8 mouse cellular contexts compared by ENCODE assay signal in genomic region chr9:48984845-48985707, GRCm38 (mm10). TPM values are rescaled to one million over a fixed set of nuclear protein-coding genes. Genes with fewer than 3 reads are reported as not detected.
DNase-seq lines count a peak whose midpoint lies in the region; ATAC-seq and TF ChIP-seq lines count a peak whose summit lies in the region.

Gene Usp28, plus strand, starts transcription at chr9:48985375.

- H3K36me3 ChIP-seq in hindbrain, embryonic 14.5 days (replicated peaks; ENCODE audit: control insufficient read depth, insufficient read depth) = no peaks in the 10 kb centered on the region

- no peak for TF ChIP-seq CTCF in Patski (IDR thresholded peaks at IDR 0.05)

- no peaks in the 10 kb centered on the region for H3K9me3 ChIP-seq in hindbrain, embryonic 14.5 days (ENCODE audit: control insufficient read depth, low read length)

- under 1% methylated on average over 81 of the region's 94 CpGs for WGBS in hindbrain, embryonic 14.5 days

- POLR2A ChIA-PET in Patski (lab: Charles Lee) = interaction anchor here (0.6 kb wide), 1 partner anchor 9 kb away, joined by 3 read pairs; no protein-coding TSS in a partner anchor

- in situ Hi-C loops in Patski (cut with MboI; ENCODE audit: low pct_unique_long_range_greater_than_20kb) = no loop called here

- peak; percentile 90 for DNase-seq in Patski (ENCODE audit: low read depth, low spot score)
- DNase-seq in cerebellum, postnatal 14 days = peak; percentile 100
- peak; percentile 96 for DNase-seq in frontal cortex, postnatal 14 days (ENCODE audit: low spot score in 2 of 2)
- DNase-seq in hindbrain, embryonic 14.5 days (ENCODE audit: low spot score) = peak; percentile 98
- peak; percentile 98 for DNase-seq in layer of hippocampus, postnatal 36 days
- peak; percentile 99 for DNase-seq in lung, postnatal 36 days
- peak; percentile 99 for DNase-seq in retina, postnatal 1 day
- peak; percentile 98 to 99 for DNase-seq in urinary bladder, adult 18-20 months (ENCODE audit: low spot score in 2 of 2)

- peaks cover 25% of the 10 kb centered on the region for H3K4me1 ChIP-seq in hindbrain, embryonic 14.5 days (replicated peaks; ENCODE audit: control insufficient read depth, insufficient read depth, low read length)

- peak; percentile 94 for ATAC-seq in Patski
- ATAC-seq in hindbrain, embryonic 14.5 days (ENCODE audit: low FRiP score) = peak; percentile 95

- CTCF ChIA-PET in Patski (lab: Charles Lee) = no interaction called here

- peak within 1 kb of the TSS; percentile 74 for H3K4me3 ChIP-seq in hindbrain, embryonic 14.5 days (replicated peaks; ENCODE audit: low read length)

- peak within 1 kb of the TSS; percentile 67 for H3K9ac ChIP-seq in hindbrain, embryonic 14.5 days

- H3K4me2 ChIP-seq in hindbrain, embryonic 14.5 days (replicated peaks) = peak within 1 kb of the TSS; percentile 55

- H3K27me3 ChIP-seq in Patski = no peaks in the 10 kb centered on the region
- H3K27me3 ChIP-seq in hindbrain, embryonic 14.5 days (ENCODE audit: control insufficient read depth, insufficient read depth, low read length) = no peaks in the 10 kb centered on the region

- peak within 1 kb of the TSS; percentile 90 for H3K27ac ChIP-seq in hindbrain, embryonic 14.5 days

RNA-seq across cellular contexts. Expression of gene Usp28, which starts in this region (rescaled TPM):
- polyA plus RNA-seq in Patski (2021) = 20.7 TPM
- 31.7 and 36.4 TPM in 2 replicates for polyA plus RNA-seq in hindbrain, embryonic 14.5 days (2014; fragmentation: Nextera tagmentation; extraction: Ambion mirVana)
- total RNA-seq in layer of hippocampus, postnatal 36 days (2021) = 10 to 100 TPM; 36.4 to 36.8 TPM

Comparison
In these comparisons a context has a peak if more than half of its experiments do, and no peak if none do; other contexts are left out.
1. Peak in every context shown above with its lines: DNase-seq, ATAC-seq, H3K4me3 ChIP-seq and H3K27ac ChIP-seq.